Mouse (Mus musculus): ENCODE measurements around the gene Zfp800.

Gene Zfp800

GRCm38 (mm10) chr6:28202833-28203232, 195.0 kb downstream of the Zfp800 start:
- DNase-seq, result no peak

DNA sequence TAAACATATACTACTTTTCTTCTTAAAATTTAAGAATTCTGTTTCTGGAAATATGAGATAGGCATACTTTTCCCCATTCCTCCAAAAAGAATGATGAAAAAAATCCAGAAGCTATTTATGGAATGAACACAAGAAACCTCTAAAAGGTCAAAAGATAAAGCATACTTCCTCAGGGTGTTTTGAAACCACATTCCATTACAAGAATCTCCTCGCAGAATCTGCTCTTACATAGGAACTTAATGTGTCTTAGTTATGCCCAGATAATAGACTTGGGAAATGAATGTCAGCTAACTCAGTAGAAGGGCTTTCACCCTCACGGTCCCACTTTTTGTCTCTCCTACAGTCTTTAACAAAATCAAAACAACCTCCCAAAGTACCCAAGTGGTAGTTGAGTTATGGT, 203.9 kb downstream of the Zfp800 start:
- DNase-seq, result no peak

DNA sequence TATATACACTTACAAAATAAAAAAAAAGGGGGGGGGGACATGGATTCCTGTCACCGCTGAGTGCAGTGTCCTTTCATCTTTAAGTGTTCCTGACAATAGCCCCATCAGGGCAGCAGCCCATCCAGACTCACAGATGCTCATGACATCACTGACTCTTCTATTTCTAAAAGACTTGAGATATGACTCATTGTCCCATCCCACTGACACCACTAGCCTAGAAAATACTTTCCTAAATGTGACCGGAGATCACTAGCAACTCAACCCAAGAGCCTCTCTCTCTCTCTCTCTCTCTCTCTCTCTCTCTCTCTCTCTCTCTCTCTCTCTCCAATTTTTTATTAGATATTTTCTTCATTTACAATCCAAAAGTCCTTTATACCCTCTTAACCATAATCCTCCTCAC, 205.9 kb downstream of the Zfp800 start:
- DNase-seq, result no peak
